Mouse (Mus musculus): ENCODE measurements around the gene Vmn1r103.
"Not testable (repeated sequence)": the region's sequence is repeated elsewhere in the genome, so short reads cannot be mapped to it uniquely, and the experiment has no call there.

Vmn1r103 gene

GRCm38 (mm10) chr7:20510434-20510833 lies at the start of gene Vmn1r103:
Vmn1r103 (minus strand) TSS chr7:20510534.
- not testable (repeated sequence) for DNase-seq (ENCODE audit: low spot score in 2 of 2)

- not testable (repeated sequence) for DNase-seq (ENCODE audit: low spot score in 2 of 2)
These were observed 35.3 kb upstream of the Vmn1r103 start, which contains the start of gene Gm5726 for GRCm38 (mm10) chr7:20545657-20546056. Gm5726 (minus strand) TSS chr7:20545757.

- DNase-seq (ENCODE audit: low spot score in 2 of 2) = not testable (repeated sequence)
These were observed 23.2 kb upstream of the Vmn1r103 start, which contains the start of gene Vmn1r104 for GRCm38 (mm10) chr7:20533537-20533936. Vmn1r104 (plus strand) TSS chr7:20533837.

- not testable (repeated sequence) for DNase-seq (ENCODE audit: low spot score in 2 of 2)
These were observed 35.5 kb downstream of the Vmn1r103 start, which contains the start of gene Gm10670 for GRCm38 (mm10) chr7:20474825-20475224. Gm10670 (minus strand) TSS chr7:20474925.

Measured in thymus, postnatal 10 days (tissue).